Mouse (Mus musculus): ENCODE results near the gene Olfr467. TPM values are rescaled to one million over a fixed set of nuclear protein-coding genes. Genes with fewer than 3 reads are reported as not detected.
"Not testable (repeated sequence)": the region's sequence is repeated elsewhere in the genome, so short reads cannot be mapped to it uniquely, and the experiment has no call there.

Olfr467 gene
- not detected in 2 replicates for polyA plus RNA-seq (2015; fragmentation: Nextera tagmentation; extraction: Ambion mirVana)

DNA sequence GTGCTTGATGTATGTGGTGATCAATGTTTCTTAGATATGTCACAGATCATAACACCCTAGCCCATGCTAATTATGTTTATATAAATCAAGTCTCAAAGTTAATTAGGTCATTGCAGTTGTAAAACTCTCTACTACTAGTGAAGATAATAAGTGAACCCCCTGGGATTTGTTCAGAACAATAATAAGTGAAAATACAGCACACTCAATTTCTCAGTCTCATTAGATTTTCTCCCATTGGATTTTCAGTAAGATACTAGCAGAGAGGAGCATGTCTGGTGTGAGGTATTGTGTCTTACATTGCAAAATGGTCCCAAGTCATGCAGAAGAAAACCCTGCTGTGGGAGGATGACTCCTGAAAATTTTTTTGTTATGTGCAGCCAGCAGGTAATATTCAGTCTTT, at the start of gene Olfr467:
Gene Olfr467 (plus strand): TSS at position 301 of the 400 bp plus-strand sequence.
- no peaks in the 10 kb centered on the region for H3K27me3 ChIP-seq (ENCODE audit: insufficient read depth, low read length)
- no peak for ATAC-seq (ENCODE audit: low FRiP score, low TSS enrichment)

DNA sequence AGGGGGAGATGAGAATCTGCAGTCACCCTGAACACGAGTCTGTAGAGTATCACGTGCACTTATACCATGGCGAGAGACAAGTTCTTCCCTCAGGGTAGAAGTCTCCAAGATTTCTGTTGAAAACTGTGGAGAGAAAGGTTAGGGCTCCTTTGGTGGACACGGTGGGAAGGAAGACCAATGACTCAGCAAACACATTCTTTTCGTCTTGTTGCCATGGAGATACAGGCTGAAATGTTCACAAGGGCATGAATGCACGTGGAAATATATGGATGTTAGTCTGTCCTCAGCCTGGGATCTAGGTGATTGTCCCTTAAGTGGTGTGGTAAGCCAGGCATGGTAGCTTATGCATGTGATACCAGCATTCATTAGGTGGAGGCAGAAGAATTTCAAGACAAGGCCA, 41.3 kb upstream of the Olfr467 start:
- H3K36me3 ChIP-seq (ENCODE audit: insufficient read depth, low read length): no peaks in the 10 kb centered on the region
- H3K4me1 ChIP-seq (ENCODE audit: insufficient read depth, low read length): no peaks in the 10 kb centered on the region
- whole genome bisulfite sequencing: 64% methylated on average over 6 of the region's 6 CpGs
- no peaks in the 10 kb centered on the region for H3K9me3 ChIP-seq (ENCODE audit: low read length)
- H3K27me3 ChIP-seq (ENCODE audit: insufficient read depth, low read length): no peaks in the 10 kb centered on the region
- no peak overlapping the region for H3K27ac ChIP-seq (ENCODE audit: low read length)
- no peak overlapping the region for H3K9ac ChIP-seq (replicated peaks; ENCODE audit: low read length)
- ATAC-seq (ENCODE audit: low FRiP score, low TSS enrichment): no peak
- no peak overlapping the region for H3K4me2 ChIP-seq (replicated peaks; ENCODE audit: low read depth, low read length)
- H3K4me3 ChIP-seq (ENCODE audit: low read length): no peak overlapping the region

More for the DNA sequence above, at the start of gene Olfr467:
- Histone ChIP-seq H3K4me2 (replicated peaks; ENCODE audit: low read depth, low read length) (no peak within 1 kb of the TSS), H3K4me3 (ENCODE audit: low read length) (no peak within 1 kb of the TSS), H3K9ac (replicated peaks; ENCODE audit: low read length) (no peak within 1 kb of the TSS), H3K9me3 (ENCODE audit: low read length) (no peaks in the 10 kb centered on the region), H3K36me3 (ENCODE audit: insufficient read depth, low read length) (no peaks in the 10 kb centered on the region), H3K4me1 (ENCODE audit: insufficient read depth, low read length) (no peaks in the 10 kb centered on the region), H3K27ac (ENCODE audit: low read length) (no peak within 1 kb of the TSS)

DNA sequence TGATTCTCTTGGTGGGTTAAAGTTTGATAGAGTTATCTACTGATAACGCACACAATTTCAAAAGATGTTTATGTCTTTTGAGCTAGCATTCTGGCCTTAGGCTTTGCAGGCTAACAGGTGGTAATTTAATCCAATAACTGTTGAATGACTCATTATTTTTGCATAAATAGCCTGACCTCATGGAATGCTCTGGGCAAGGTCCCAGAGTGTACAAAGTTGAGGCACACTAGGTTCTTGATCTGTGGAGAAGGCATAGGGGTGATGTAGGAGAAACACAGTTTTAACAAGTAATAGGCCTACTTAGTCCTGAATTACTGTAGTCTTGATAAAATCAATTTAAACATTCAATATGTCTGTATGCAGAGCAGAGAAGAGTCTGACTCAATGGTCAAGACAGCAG, 33.8 kb upstream of the Olfr467 start:
- H3K27ac ChIP-seq (ENCODE audit: low read length): no peak overlapping the region
- 54% methylated on average over 1 of the region's 1 CpGs for WGBS
- no peak overlapping the region for H3K9ac ChIP-seq (replicated peaks; ENCODE audit: low read length)
- no peaks in the 10 kb centered on the region for H3K27me3 ChIP-seq (ENCODE audit: insufficient read depth, low read length)
- H3K4me3 ChIP-seq (ENCODE audit: low read length): no peak overlapping the region
- ATAC-seq (ENCODE audit: low FRiP score, low TSS enrichment): no peak
- H3K9me3 ChIP-seq (ENCODE audit: low read length): no peaks in the 10 kb centered on the region
- no peaks in the 10 kb centered on the region for H3K36me3 ChIP-seq (ENCODE audit: insufficient read depth, low read length)
- no peak overlapping the region for H3K4me2 ChIP-seq (replicated peaks; ENCODE audit: low read depth, low read length)
- H3K4me1 ChIP-seq (ENCODE audit: insufficient read depth, low read length): no peaks in the 10 kb centered on the region

DNA sequence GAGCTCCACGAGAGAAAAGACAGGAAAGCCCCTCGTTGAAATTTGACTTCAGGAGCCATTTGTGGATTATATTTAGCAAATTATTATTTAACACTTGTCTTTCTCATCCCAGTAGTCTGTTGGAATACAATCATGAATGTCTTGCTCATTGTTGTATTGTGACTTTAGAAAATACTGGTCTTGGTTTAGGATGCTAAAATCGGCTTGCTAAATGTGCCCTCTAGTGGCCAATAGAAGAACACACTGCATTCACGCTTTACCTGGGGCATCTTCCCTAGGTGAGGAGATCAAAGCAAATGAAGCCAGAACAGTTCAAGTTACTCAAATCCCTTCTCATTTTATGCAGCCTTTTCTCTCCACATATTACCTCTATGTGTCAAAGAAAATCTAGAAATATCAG, 32.5 kb upstream of the Olfr467 start:
- no peak overlapping the region for H3K27ac ChIP-seq (ENCODE audit: low read length)
- H3K27me3 ChIP-seq (ENCODE audit: insufficient read depth, low read length): no peaks in the 10 kb centered on the region
- no peak for ATAC-seq (ENCODE audit: low FRiP score, low TSS enrichment)
- no peak overlapping the region for H3K9ac ChIP-seq (replicated peaks; ENCODE audit: low read length)
- WGBS: 44% methylated on average over 4 of the region's 4 CpGs
- no peak overlapping the region for H3K4me3 ChIP-seq (ENCODE audit: low read length)
- H3K36me3 ChIP-seq (ENCODE audit: insufficient read depth, low read length): no peaks in the 10 kb centered on the region
- no peaks in the 10 kb centered on the region for H3K9me3 ChIP-seq (ENCODE audit: low read length)
- H3K4me1 ChIP-seq (ENCODE audit: insufficient read depth, low read length): no peaks in the 10 kb centered on the region
- no peak overlapping the region for H3K4me2 ChIP-seq (replicated peaks; ENCODE audit: low read depth, low read length)

GRCm38 (mm10) chr7:107787977-107788620, 24.0 kb upstream of the Olfr467 start:
- H3K9ac ChIP-seq (replicated peaks; ENCODE audit: low read length): no peak overlapping the region
- WGBS: 55% methylated on average over 3 of the region's 3 CpGs
- no peaks in the 10 kb centered on the region for H3K36me3 ChIP-seq (ENCODE audit: insufficient read depth, low read length)
- H3K4me1 ChIP-seq (ENCODE audit: insufficient read depth, low read length): no peaks in the 10 kb centered on the region
- no peak for ATAC-seq (ENCODE audit: low FRiP score, low TSS enrichment)
- no peak overlapping the region for H3K4me2 ChIP-seq (replicated peaks; ENCODE audit: low read depth, low read length)
- H3K27ac ChIP-seq (ENCODE audit: low read length): no peak overlapping the region
- H3K9me3 ChIP-seq (ENCODE audit: low read length): no peaks in the 10 kb centered on the region
- H3K27me3 ChIP-seq (ENCODE audit: insufficient read depth, low read length): no peaks in the 10 kb centered on the region
- H3K4me3 ChIP-seq (ENCODE audit: low read length): no peak overlapping the region

- no peak for ATAC-seq (ENCODE audit: low FRiP score, low TSS enrichment)
- Histone ChIP-seq H3K9me3 (ENCODE audit: low read length) (no peaks in the 10 kb centered on the region), H3K4me3 (ENCODE audit: low read length) (no peak overlapping the region), H3K9ac (replicated peaks; ENCODE audit: low read length) (no peak overlapping the region), H3K27me3 (ENCODE audit: insufficient read depth, low read length) (no peaks in the 10 kb centered on the region), H3K36me3 (ENCODE audit: insufficient read depth, low read length) (no peaks in the 10 kb centered on the region), H3K4me2 (replicated peaks; ENCODE audit: low read depth, low read length) (no peak overlapping the region), H3K4me1 (ENCODE audit: insufficient read depth, low read length) (no peaks in the 10 kb centered on the region), H3K27ac (ENCODE audit: low read length) (no peak overlapping the region)
- 77% methylated on average over 2 of the region's 2 CpGs for WGBS
Measured at GRCm38 (mm10) chr7:107796500-107796899, 15.6 kb upstream of the Olfr467 start.

DNA sequence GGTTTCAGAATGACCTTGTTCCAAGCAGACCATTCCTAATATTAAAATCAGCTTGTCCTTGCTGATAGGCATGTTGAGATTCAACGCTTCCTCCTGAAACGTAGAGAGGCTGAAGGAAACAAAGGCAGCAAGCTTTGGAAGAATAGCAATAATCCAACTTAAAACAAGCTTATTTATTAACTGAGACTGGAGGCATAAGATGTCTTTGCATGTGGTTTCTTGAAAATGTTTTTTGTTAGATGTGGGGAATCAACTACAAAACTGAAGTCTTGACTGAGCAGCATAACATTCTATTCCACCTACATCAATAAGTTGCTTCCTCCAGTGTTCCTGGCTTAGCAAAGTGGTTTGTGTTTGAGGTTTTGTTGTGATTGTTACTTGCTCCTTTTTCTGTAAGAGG, 11.0 kb upstream of the Olfr467 start, which contains the start of gene Ovch2:
Gene Ovch2 (minus strand): TSS at position 101 of the 400 bp plus-strand sequence.
- Histone ChIP-seq H3K27me3 (ENCODE audit: insufficient read depth, low read length) (no peaks in the 10 kb centered on the region), H3K4me2 (replicated peaks; ENCODE audit: low read depth, low read length) (no peak within 1 kb of the TSS), H3K9me3 (ENCODE audit: low read length) (no peaks in the 10 kb centered on the region), H3K9ac (replicated peaks; ENCODE audit: low read length) (no peak within 1 kb of the TSS), H3K4me1 (ENCODE audit: insufficient read depth, low read length) (no peaks in the 10 kb centered on the region), H3K27ac (ENCODE audit: low read length) (no peak within 1 kb of the TSS), H3K4me3 (ENCODE audit: low read length) (no peak within 1 kb of the TSS), H3K36me3 (ENCODE audit: insufficient read depth, low read length) (no peaks in the 10 kb centered on the region)
- ATAC-seq (ENCODE audit: low FRiP score, low TSS enrichment): no peak
- WGBS: 92% methylated on average over 2 of the region's 2 CpGs

DNA sequence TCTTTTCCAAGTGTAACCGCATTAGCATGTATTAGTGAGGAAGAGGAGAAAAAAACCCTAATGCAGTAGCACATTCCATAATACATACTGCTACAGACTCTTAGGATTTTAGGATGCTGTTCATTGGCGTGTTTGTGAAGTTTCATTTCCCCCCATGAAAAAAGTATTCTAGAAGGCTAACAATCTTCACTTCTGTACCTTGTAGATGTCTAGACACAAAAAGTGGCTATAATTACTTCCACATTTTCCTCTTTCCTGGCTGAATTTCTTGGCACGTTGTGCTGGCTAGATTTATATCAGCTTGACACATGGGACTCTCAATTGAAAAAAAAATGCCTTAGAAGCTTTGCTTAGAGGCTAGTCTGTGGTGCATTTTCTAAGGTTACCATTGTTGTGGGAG, 9.9 kb upstream of the Olfr467 start:
- Histone ChIP-seq H3K27ac (ENCODE audit: low read length) (no peak overlapping the region), H3K36me3 (ENCODE audit: insufficient read depth, low read length) (no peaks in the 10 kb centered on the region), H3K4me1 (ENCODE audit: insufficient read depth, low read length) (no peaks in the 10 kb centered on the region), H3K9me3 (ENCODE audit: low read length) (no peaks in the 10 kb centered on the region), H3K9ac (replicated peaks; ENCODE audit: low read length) (no peak overlapping the region), H3K4me3 (ENCODE audit: low read length) (no peak overlapping the region), H3K27me3 (ENCODE audit: insufficient read depth, low read length) (no peaks in the 10 kb centered on the region), H3K4me2 (replicated peaks; ENCODE audit: low read depth, low read length) (no peak overlapping the region)
- WGBS: 57% methylated on average over 3 of the region's 3 CpGs
- no peak for ATAC-seq (ENCODE audit: low FRiP score, low TSS enrichment)

DNA sequence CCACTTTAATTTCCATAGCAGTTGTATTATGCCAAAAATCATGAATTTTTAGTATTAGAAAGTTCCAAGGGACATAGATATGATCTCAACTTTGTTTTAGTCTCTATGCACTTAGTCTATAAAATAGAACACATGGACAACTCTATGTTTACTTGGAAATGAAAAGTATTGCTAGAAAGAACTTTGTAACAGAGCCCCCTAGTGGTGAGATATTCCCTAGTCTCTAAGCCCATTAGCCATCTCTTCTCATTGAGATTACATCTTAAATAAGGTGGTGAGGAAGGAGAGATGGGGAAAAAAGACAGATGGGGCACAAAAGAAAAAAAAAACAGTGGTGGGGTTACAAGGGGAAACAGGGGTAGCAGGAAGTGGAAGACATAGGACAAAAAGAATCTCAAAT, 7.4 kb downstream of the Olfr467 start:
- no peak overlapping the region for H3K27ac ChIP-seq (ENCODE audit: low read length)
- H3K27me3 ChIP-seq (ENCODE audit: insufficient read depth, low read length): no peaks in the 10 kb centered on the region
- H3K4me3 ChIP-seq (ENCODE audit: low read length): no peak overlapping the region
- H3K9ac ChIP-seq (replicated peaks; ENCODE audit: low read length): no peak overlapping the region
- H3K4me1 ChIP-seq (ENCODE audit: insufficient read depth, low read length): no peaks in the 10 kb centered on the region
- no peaks in the 10 kb centered on the region for H3K9me3 ChIP-seq (ENCODE audit: low read length)
- H3K4me2 ChIP-seq (replicated peaks; ENCODE audit: low read depth, low read length): no peak overlapping the region
- H3K36me3 ChIP-seq (ENCODE audit: insufficient read depth, low read length): no peaks in the 10 kb centered on the region
- ATAC-seq (ENCODE audit: low FRiP score, low TSS enrichment): no peak

GRCm38 (mm10) chr7:107823867-107824266, 11.8 kb downstream of the Olfr467 start:
- not testable (repeated sequence) for H3K9me3 ChIP-seq (ENCODE audit: low read length); H3K27me3 ChIP-seq (ENCODE audit: insufficient read depth, low read length); H3K4me2 ChIP-seq (replicated peaks; ENCODE audit: low read depth, low read length); ATAC-seq (ENCODE audit: low FRiP score, low TSS enrichment); H3K4me3 ChIP-seq (ENCODE audit: low read length); H3K9ac ChIP-seq (replicated peaks; ENCODE audit: low read length); H3K36me3 ChIP-seq (ENCODE audit: insufficient read depth, low read length); H3K4me1 ChIP-seq (ENCODE audit: insufficient read depth, low read length); H3K27ac ChIP-seq (ENCODE audit: low read length)
- 55% methylated on average over 2 of the region's 2 CpGs for WGBS

Data from kidney, embryonic 16.5 days (tissue).